Mouse (Mus musculus) stomach, embryonic 14.5 days (tissue): ENCODE measurements around the gene Adamts18. TPM values are rescaled to one million over a fixed set of nuclear protein-coding genes. Genes with fewer than 3 reads are reported as not detected.

ENCODE experiments used
- ATAC-seq: fragments of 200-750 bp; cut with Nextera tagmentation; 2 replicates; pipeline ENCODE4 v1.8.0; 2017; ENCODE audit warnings: low read depth, moderate TSS enrichment; ENCODE audit not compliant: insufficient number of reproducible peaks, insufficient read depth, low FRiP score
- H3K27ac ChIP-seq: fragments of 300-500 bp; sonication (generic); 2 replicates; pipeline ENCODE4 v1.5.1; 2014; ENCODE audit warnings: mild to moderate bottlenecking, low read length, moderate library complexity, mixed read lengths
- H3K27me3 ChIP-seq: fragments of 300-500 bp; sonication (generic); 2 replicates; pipeline ENCODE4 v1.6.1; 2014; ENCODE audit warnings: low read length, control low read depth, mixed read lengths; ENCODE audit not compliant: control insufficient read depth, insufficient read depth
- H3K36me3 ChIP-seq: fragments of 300-500 bp; sonication (generic); 2 replicates; pipeline ENCODE4 v1.6.1; 2014; ENCODE audit warnings: mild to moderate bottlenecking, control low read depth, low read length, moderate library complexity, mixed read lengths; ENCODE audit not compliant: control insufficient read depth, insufficient read depth
- H3K4me1 ChIP-seq: fragments of 300-500 bp; sonication (generic); 2 replicates; pipeline ENCODE4 v1.6.1; 2014; ENCODE audit warnings: low read length, control low read depth, mixed read lengths; ENCODE audit not compliant: control insufficient read depth, insufficient read depth
- H3K4me2 ChIP-seq: fragments of 300-500 bp; sonication (generic); replicated peaks from 2 replicates; pipeline ENCODE4 v1.6.1; 2014; ENCODE audit warnings: low read depth, low read length, control low read depth
- H3K4me3 ChIP-seq: fragments of 300-500 bp; sonication (generic); 2 replicates; pipeline ENCODE4 v1.5.1; 2014; ENCODE audit warnings: low read depth, low read length, control low read depth
- H3K9ac ChIP-seq: fragments of 300-500 bp; sonication (generic); replicated peaks from 2 replicates; pipeline ENCODE4 v1.6.1; 2014; ENCODE audit warnings: low read depth, mild to moderate bottlenecking, control low read depth, low read length, moderate library complexity, mixed read lengths
- H3K9me3 ChIP-seq: fragments of 300-500 bp; sonication (generic); 2 replicates; pipeline ENCODE4 v1.6.1; 2016; ENCODE audit warnings: low read depth, low read length, control low read depth; ENCODE audit not compliant: control insufficient read depth
- WGBS: fragments of 180-500 bp; shearing (Covaris S2); extraction: QIAGEN DNeasy Blood & Tissue Kit; methylation state at CpG from one replicate; pipeline ENCODE4 v1.1.7; 2014; 5-methylcytosine and 5-hydroxymethylcytosine counted together
- polyA plus RNA-seq: library from polyadenylated mRNA; unstranded; fragments of >200 nt; fragmentation: Nextera tagmentation; extraction: Ambion mirVana; gene quantifications from 2 replicates; pipeline ENCODE4 v1.2.1, GENCODE M21; 2014

The Adamts18 gene
- polyA plus RNA-seq, 1 experiment from 2014 or later, result 1.5 TPM

- H3K27ac ChIP-seq, result no peak overlapping the region
- no peaks in the 10 kb centered on the region for H3K9me3 ChIP-seq
- no peak for ATAC-seq
- H3K4me1 ChIP-seq, result no peaks in the 10 kb centered on the region
- no peak overlapping the region for H3K9ac ChIP-seq
- H3K4me3 ChIP-seq, result no peak overlapping the region
- no peak overlapping the region for H3K4me2 ChIP-seq
- 67% methylated on average over 12 of the region's 12 CpGs for WGBS
- no peaks in the 10 kb centered on the region for H3K27me3 ChIP-seq
- no peaks in the 10 kb centered on the region for H3K36me3 ChIP-seq
Observed at GRCm38 (mm10) chr8:113873446-113874120, 25.0 kb upstream of the Adamts18 start.

GRCm38 (mm10) chr8:113872436-113872835, 23.9 kb upstream of the Adamts18 start:
- WGBS, result 86% methylated on average over 6 of the region's 6 CpGs
- no peak overlapping the region for H3K27ac ChIP-seq
- no peaks in the 10 kb centered on the region for H3K4me1 ChIP-seq
- ATAC-seq, result no peak
- H3K9me3 ChIP-seq, result no peaks in the 10 kb centered on the region
- no peak overlapping the region for H3K4me2 ChIP-seq
- no peak overlapping the region for H3K4me3 ChIP-seq
- no peaks in the 10 kb centered on the region for H3K36me3 ChIP-seq
- H3K9ac ChIP-seq, result no peak overlapping the region
- H3K27me3 ChIP-seq, result no peaks in the 10 kb centered on the region

- ATAC-seq, result no peak
- no peaks in the 10 kb centered on the region for H3K9me3 ChIP-seq
- no peaks in the 10 kb centered on the region for H3K36me3 ChIP-seq
- no peak overlapping the region for H3K4me3 ChIP-seq
- no peaks in the 10 kb centered on the region for H3K4me1 ChIP-seq
- H3K27ac ChIP-seq, result no peak overlapping the region
- H3K9ac ChIP-seq, result no peak overlapping the region
- H3K27me3 ChIP-seq, result no peaks in the 10 kb centered on the region
- no peak overlapping the region for H3K4me2 ChIP-seq
- WGBS, result 74% methylated on average over 4 of the region's 4 CpGs
Observed at GRCm38 (mm10) chr8:113866530-113866929, 18.0 kb upstream of the Adamts18 start.

GRCm38 (mm10) chr8:113865326-113866093, 17.0 kb upstream of the Adamts18 start:
- WGBS, result 68% methylated on average over 13 of the region's 13 CpGs
- Histone ChIP-seq H3K9ac (no peak overlapping the region), H3K4me1 (no peaks in the 10 kb centered on the region), H3K9me3 (no peaks in the 10 kb centered on the region), H3K27me3 (no peaks in the 10 kb centered on the region), H3K4me3 (no peak overlapping the region), H3K4me2 (no peak overlapping the region), H3K27ac (no peak overlapping the region), H3K36me3 (no peaks in the 10 kb centered on the region)
- ATAC-seq, result no peak

- Histone ChIP-seq H3K4me3 (no peak overlapping the region), H3K4me1 (no peaks in the 10 kb centered on the region), H3K27ac (no peak overlapping the region), H3K4me2 (no peak overlapping the region), H3K36me3 (no peaks in the 10 kb centered on the region), H3K9ac (no peak overlapping the region), H3K9me3 (no peaks in the 10 kb centered on the region), H3K27me3 (no peaks in the 10 kb centered on the region)
- no peak for ATAC-seq
- 85% methylated on average over 12 of the region's 12 CpGs for WGBS
Observed at GRCm38 (mm10) chr8:113859890-113860683, 11.5 kb upstream of the Adamts18 start.

- Histone ChIP-seq H3K9ac (no peak overlapping the region), H3K4me3 (no peak overlapping the region), H3K4me2 (no peak overlapping the region), H3K4me1 (no peaks in the 10 kb centered on the region), H3K36me3 (no peaks in the 10 kb centered on the region), H3K9me3 (no peaks in the 10 kb centered on the region), H3K27me3 (no peaks in the 10 kb centered on the region), H3K27ac (no peak overlapping the region)
- ATAC-seq, result no peak
- WGBS, result 63% methylated on average over 7 of the region's 7 CpGs
Observed at GRCm38 (mm10) chr8:113858801-113859200, 10.3 kb upstream of the Adamts18 start.

- peaks cover 3% of the 10 kb centered on the region; the same call in 1 of the 2 replicates for H3K27me3 ChIP-seq
- peaks cover 4% of the 10 kb centered on the region; the same call in 1 of the 2 replicates for H3K9me3 ChIP-seq
- no peak overlapping the region for H3K4me2 ChIP-seq
- no peak overlapping the region for H3K4me3 ChIP-seq
- no peak overlapping the region for H3K27ac ChIP-seq
- no peak overlapping the region for H3K9ac ChIP-seq
- WGBS, result 83% methylated on average over 8 of the region's 8 CpGs
- no peak for ATAC-seq
- H3K4me1 ChIP-seq, result no peaks in the 10 kb centered on the region
- H3K36me3 ChIP-seq, result no peaks in the 10 kb centered on the region
Observed at GRCm38 (mm10) chr8:113854622-113855293, 6.2 kb upstream of the Adamts18 start.

GRCm38 (mm10) chr8:113853714-113854113, 5.2 kb upstream of the Adamts18 start:
- peaks cover 4% of the 10 kb centered on the region; the same call in 1 of the 2 replicates for H3K9me3 ChIP-seq
- peaks cover 12% of the 10 kb centered on the region for H3K27me3 ChIP-seq
- 57% methylated on average over 4 of the region's 4 CpGs for WGBS
- H3K36me3 ChIP-seq, result no peaks in the 10 kb centered on the region
- H3K4me3 ChIP-seq, result no peak overlapping the region
- H3K4me2 ChIP-seq, result no peak overlapping the region
- no peak overlapping the region for H3K27ac ChIP-seq
- no peaks in the 10 kb centered on the region for H3K4me1 ChIP-seq
- ATAC-seq, result no peak
- no peak overlapping the region for H3K9ac ChIP-seq
